Mouse (Mus musculus): ENCODE data around the gene Rps18. TPM values are rescaled to one million over a fixed set of nuclear protein-coding genes. Genes with fewer than 3 reads are reported as not detected.
A peak's percentile ranks its signal among the peaks of the same experiment; 100 is the strongest.
"Not testable (repeated sequence)": the region's sequence is repeated elsewhere in the genome, so short reads cannot be mapped to it uniquely, and the experiment has no call there.

Gene Rps18
- total RNA-seq, 4 experiments from 2014 or later, result 668 to 711 (median 693) TPM

DNA sequence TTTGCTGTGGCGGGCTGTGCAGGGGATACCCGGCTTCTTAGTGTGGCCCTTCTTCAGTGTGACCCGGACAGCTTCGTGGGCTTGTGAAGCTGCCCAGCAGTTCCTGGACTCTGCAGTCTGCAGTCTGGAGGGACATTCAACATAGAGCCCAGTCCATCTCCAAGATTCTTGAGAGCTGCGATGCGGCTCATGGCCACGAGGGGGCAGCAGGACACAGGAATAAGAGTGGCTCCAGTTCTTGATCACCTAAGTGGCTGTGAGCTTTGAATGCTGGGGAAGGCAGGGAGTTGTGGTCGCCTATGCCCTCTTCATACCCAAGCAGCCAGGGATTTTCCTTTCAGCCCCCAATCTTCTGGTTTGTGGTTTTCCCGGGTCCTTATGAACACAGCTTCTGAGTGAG, 12.7 kb upstream of the Rps18 start:
- DNase-seq, result no peak

GRCm38 (mm10) chr17:33965846-33966550, 10.2 kb upstream of the Rps18 start:
- DNase-seq, result no peak

DNA sequence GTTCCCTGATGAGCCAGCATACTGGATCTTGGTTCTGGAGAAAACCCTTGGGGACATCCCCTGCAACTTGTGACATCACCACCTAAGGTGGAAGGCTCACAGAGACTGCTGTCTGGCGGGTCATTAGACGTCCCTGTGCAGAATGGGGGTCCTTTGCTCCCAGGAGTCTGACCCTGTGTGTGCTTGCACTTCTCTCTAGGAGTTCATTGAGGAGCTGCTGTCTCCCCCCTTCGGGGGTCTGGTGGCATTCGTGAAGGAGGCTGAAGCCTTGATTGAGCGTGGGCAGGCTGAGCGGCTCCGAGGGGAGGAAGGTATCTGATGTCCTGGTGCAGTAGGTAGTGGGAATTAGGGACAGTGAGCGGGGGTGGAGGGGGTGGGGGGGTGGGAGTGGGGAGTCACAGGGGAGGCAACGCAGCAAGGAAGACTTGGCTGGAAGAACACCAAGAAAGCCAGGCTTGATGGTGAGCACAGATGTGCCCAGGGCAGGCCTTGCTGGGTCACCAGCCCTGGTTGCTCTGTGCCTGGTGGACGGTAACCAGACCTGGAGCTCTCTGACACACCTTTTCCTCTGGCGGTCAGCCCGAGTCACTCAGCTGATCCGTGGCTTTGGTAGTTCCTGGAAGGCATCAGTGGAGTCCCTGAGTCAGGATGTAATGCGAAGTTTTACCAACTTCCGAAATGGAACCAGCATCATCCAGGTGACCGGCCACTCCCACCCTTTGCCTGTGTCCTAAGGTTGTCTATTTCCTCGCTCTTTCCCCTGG, 9.5 kb upstream of the Rps18 start:
- DNase-seq, result no peak

DNA sequence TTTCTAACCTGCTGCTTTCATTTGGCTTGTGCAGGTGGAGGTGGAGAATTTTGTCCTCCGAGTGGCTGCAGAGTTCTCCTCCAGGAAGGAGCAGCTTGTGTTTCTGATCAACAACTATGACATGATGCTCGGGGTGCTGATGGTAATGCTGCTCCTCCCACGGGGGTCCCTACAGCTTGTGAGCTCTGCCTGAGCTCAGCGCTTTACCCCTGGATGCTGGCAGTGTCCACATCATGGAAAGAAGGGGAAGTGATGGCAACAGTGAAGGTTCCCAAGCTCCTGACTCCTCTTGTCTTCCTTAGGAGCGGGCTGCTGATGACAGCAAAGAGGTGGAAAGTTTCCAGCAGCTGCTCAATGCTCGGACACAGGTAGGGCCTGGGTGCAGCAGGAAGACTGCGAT, 7.1 kb upstream of the Rps18 start:
- no peak for DNase-seq

GRCm38 (mm10) chr17:33959948-33960347, 4.1 kb upstream of the Rps18 start:
- no peak for DNase-seq

- no peak for DNase-seq
Measured at GRCm38 (mm10) chr17:33959135-33959534, 3.3 kb upstream of the Rps18 start.

- no peak for DNase-seq
Measured at GRCm38 (mm10) chr17:33958451-33958850, 2.6 kb upstream of the Rps18 start.

- no peak for DNase-seq
Measured at GRCm38 (mm10) chr17:33957493-33957892, 1.7 kb upstream of the Rps18 start.

GRCm38 (mm10) chr17:33956336-33956735, 535 bp upstream of the Rps18 start:
- DNase-seq, result no peak

GRCm38 (mm10) chr17:33954646-33955554, 901 bp downstream of the Rps18 start:
- DNase-seq, result no peak

GRCm38 (mm10) chr17:33953961-33954565, 1.7 kb downstream of the Rps18 start:
- DNase-seq, result no peak

GRCm38 (mm10) chr17:33953310-33953709, 2.5 kb downstream of the Rps18 start:
- no peak for DNase-seq

DNA sequence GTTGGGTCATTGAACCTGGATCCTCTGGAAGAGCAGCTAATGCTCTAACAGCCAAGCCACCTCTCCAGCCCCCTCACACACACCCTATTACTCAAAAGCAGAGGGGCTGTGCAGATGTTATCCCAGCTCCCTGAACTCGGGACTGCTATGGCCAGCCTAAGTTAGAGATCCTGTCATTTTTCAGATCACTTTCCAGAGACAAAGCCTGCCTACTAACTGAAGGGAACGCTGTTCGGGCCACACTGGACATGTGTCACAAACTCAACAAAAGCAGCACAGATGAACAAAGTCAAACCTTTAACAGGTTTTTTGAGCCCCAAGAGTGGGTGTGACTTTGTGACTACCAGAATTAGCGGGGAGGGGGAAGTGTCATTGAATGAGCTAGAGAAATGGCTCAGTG, 2.9 kb downstream of the Rps18 start:
- no peak for DNase-seq

- DNase-seq, result not testable (repeated sequence)
Measured at GRCm38 (mm10) chr17:33952015-33952414, 3.8 kb downstream of the Rps18 start.

- DNase-seq, result peak; percentile 83
Measured at GRCm38 (mm10) chr17:33951021-33951946, 4.5 kb downstream of the Rps18 start, which contains the start of gene B3galt4. Gene B3galt4 (minus strand): TSS chr17:33951488.

DNA sequence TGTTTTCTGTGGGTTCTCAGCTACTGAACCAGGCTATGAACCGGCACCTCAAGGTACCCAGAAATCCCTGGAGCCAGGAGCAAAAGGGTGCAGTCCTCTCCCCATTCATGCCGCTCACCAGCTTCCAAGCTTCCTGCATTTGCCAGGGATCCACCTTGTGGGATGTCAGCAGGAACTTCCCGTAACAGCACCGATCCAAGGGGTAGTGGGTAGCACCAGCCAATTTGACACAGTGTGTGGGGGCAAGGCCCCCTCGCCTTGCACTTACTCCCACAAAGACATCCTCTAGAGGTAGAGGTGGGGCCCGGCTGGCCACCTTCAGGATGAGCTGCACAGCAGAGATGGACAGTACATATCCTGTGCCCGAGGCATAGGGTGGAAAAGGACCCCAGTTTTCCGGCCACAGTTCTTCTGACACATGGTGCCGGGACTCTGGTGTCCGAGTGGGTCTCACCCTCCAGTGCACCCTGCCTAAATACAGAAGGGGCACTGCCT, 5.6 kb downstream of the Rps18 start:
- DNase-seq, result no peak

DNA sequence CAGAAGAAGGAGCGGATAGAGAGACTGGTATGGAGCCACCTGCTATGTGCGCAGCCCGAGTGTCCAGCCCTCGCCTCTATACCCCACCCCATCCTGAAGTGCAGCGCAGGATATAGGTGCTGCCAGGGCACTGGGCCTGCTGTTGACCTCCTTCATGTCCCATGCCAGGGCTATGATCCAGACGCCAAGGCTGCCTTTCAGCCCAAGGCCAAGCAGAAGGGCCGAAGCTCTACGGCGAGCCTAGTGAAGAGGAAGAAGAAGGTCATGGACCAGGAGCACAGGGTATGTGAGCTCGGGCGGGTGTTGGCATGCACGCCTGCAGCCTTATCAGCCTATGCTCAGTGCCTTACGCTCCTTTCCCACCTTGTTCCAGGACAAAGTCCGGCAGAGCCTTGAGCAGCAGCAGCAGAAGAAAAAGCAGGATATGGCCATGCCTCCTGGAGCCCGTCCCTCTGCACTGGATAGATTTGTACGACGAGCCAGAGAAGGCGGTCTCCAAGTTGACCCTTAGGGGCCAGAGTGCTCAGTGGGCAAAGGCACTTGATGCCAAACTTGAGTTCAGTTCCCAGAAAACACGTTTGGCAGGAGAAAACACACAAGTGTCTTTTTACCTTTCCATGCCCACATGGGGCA, 6.8 kb downstream of the Rps18 start:
- DNase-seq, result no peak

- no peak for DNase-seq
Measured at GRCm38 (mm10) chr17:33948090-33948904, 7.5 kb downstream of the Rps18 start.

DNA sequence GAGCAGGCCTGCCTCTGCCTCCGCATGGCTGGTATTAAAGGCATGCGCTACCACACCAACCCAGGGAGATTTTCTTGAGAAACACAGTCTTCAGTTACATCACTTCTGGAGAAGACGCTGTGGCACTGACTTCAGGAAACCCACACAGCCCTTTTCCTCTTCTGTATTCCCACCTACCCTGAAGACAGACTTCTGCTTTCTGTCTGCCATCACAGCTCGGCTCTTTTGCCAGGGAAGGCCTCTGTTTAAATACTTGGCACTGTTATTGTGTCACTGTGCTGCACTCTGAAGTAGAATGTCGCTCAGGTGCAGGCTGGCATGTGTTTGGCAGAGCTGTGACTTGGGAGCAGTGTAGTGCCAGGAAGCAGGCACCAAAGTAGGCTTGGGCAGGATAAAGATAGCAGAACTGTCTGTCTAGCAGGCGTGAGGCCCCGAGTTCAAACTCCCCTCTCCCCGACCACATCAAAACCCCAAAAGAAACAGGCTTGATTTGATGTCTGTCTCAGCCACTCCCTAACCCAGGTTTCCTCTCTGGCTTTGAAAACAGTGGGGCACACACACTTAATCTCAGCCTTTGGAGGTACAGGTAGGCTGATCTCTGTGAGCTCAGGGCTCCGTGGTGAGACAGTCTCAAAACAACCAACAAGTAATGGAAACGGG, 8.2 kb downstream of the Rps18 start:
- DNase-seq, result no peak

Data from adrenal gland, adult 8-10 months (tissue).